Mouse (Mus musculus) CD4-positive, CD25-positive, alpha-beta regulatory T cell, adult 2 months (primary cell): ENCODE results near the gene Cul4a.
"Not testable (repeated sequence)": the region's sequence is repeated elsewhere in the genome, so short reads cannot be mapped to it uniquely, and the experiment has no call there.

Experiments used
- DNase-seq: peaks from one replicate; pipeline ENCODE4 v3.0.0-alpha.2; 2012; ENCODE audit warnings: low read depth, low spot score

Cul4a gene

DNA sequence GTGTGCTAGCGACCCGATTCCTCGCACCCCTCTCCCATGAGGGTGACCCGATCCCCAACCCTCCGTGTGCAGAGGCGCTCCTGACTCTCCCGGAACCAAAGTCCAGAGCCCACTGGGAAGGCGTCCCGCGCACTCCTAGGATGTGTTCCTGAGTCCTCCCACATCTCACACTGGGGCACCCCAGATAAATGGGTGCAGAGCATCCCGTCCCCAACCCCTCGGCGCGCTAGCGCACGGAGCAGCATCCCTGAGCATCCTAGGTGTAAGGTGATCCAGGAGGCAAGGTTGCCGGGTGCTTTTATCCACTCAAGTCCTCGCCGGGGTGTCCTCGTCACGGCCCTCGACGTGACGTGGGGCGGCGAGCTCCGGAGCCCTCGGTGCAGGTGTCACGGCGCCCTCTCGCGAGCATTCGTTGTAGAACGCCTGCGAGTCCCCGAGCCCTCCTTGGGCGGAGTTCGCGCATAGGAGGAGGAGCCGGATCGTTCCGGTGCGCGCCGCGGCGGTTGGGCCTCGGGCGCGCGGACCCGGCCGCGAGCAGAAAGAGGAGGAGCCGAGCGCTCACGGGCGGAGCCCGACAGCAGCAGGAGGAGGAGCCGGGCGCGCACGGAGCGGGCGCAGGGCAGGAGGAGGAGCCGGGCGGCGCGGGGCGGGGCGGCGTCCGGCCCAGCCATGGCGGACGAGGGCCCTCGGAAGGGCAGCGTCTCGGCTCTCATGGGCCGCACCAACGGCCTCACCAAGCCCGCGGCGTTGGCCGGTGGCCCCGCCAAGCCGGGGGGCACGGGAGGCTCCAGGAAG, at the start of gene Cul4a, which contains the start of gene Pcid2:
TSS of gene Cul4a (plus strand) at position 535 of the 795 bp plus-strand sequence.
TSS of gene Pcid2 (minus strand) at position 373 of the 795 bp plus-strand sequence.
- DNase-seq = peak; percentile 100

DNA sequence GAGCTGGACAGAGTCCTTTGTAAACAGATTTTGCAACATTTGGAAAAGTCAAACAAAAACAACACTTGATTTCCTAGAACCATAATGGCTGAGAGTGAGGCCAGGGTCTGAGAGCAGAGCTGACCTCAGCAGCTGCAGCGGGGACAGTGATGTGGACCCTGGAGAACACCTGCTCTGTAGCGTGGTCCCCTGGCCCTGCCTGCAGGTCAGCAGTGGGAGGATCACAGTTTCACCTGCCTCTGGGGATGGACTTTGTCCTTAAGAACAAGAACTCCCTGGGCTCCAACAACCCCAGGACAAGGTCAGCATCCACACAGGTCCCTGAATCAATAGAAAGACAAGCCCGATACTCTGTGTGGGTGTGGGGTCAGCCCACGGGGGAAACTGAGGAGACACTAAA, 48.1 kb upstream of the Cul4a start:
- no peak for DNase-seq

DNA sequence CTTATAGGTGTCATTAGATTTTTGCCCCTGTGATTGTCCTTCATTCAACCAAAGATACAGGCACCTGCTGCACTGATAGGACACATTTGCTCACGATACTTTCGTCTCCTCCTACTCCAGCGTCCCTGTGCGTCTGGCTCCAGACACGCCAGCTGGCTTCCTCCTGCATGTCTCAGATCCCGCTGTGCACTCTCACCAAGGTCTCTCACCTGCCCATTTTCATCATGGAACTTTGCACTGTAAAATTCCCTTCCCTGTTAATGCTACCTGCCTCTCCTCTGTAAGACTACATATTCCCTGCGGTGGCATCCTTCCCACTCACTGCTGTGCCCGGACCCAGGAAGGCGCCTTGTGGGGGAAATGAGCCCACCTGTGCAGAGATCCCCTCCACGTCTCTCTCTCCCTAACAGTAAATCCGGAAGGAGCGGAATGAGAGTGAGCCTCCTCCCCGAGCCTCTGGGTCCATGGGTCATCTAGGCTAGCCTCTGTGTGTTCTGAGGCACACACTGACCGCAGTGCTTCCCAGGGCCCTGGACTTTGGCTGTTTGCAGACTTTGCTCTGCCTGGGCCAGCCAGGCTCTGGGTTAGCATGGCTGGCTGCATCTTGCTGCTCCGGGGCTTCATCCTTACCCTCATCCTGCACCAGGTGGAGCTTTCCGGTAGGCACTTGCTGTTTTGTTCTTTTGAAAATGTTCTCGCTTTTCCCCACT, 44.8 kb upstream of the Cul4a start, which contains the start of gene Proz:
TSS of gene Proz (plus strand) at position 474 of the 710 bp plus-strand sequence.
- no peak for DNase-seq

DNA sequence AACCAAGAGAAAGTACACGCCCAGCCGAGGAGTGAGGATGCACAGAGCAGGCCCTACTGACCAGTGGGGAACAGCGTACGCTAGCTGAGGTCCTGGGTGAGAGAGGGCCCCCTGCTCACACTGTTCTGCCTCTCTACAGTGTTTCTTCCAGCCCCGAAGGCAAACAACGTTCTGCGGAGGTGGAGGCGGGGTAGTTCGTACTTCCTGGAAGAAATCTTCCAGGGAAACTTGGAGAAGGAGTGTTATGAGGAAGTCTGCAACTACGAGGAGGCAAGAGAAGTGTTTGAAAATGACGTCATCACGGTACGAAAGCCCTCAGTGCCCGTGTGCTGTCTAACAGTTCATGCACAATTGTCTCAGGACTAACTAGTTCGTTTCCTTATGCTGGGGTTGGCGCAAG, 42.3 kb upstream of the Cul4a start:
- DNase-seq = no peak

DNA sequence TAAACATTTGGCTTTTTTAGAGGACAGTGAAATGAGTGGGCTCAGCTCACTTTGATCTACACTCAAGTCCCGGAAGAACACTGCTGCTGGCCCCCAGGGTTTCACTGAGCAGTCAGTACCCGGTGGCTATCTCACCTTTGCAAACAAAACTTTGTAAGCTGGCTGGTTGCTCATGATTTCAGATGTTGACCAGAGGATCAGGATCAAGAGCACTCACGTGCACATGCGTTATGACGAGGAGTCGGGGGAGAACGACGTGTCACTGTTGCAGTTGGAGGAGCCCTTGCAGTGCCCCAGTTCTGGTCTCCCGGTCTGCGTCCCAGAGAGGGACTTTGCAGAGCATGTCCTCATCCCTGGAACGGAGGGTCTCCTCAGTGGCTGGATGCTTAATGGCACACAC, 32.2 kb upstream of the Cul4a start:
- DNase-seq = no peak

DNA sequence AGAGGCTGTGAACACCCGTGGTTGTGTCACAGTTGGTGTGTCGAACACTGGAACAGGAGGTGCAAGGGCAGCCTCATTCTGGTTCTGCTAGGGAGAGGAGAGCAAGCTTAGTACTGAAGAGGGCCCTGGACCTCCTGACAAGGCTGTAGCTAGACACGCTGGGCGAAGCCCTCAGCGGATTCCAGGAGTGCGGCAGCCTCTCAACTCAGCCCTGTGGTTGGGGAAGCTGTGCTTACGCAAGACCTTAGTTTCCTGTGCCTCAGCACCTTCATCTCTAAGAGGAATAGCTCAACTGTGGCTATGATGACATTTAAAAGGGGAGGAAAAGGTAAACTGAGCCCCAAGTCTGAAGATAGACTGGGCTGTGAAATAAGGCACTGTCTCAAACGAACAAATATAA, 30.4 kb upstream of the Cul4a start:
- no peak for DNase-seq

DNA sequence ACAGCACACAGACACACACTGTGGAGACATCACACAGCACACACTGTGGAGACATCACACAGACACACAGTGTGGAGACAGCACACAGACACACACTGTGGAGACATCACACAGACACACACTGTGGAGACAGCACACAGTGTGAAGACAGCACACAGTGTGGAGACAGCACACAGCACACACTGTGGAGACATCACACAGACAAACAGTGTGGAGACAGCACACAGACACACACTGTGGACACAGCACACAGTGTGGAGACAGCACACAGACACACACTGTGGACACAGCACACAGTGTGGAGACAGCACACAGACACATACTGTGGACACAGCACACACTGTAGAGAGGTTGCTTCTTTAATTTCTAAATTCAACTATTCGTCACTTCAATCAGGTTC, 29.8 kb upstream of the Cul4a start:
- not testable (repeated sequence) for DNase-seq

DNA sequence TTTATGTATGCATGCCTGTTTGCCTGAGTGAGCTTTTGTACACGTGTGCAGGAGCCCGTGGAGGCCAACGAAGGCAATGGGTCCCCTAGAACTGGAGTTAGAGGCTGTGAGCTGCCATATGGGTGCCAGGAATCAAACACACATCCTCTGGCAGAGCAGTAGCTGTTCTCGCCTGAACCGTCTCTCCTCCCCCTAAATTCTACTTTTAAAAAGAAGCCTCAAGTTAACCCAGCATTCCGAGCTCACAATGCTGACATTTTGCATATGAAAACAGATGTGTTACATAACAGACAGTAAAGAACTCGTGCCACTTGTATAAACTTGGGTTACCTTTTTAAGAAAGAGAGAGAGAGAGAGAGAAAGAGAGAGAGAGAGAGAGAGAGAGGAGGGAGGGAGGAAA, 27.9 kb upstream of the Cul4a start:
- no peak for DNase-seq

DNA sequence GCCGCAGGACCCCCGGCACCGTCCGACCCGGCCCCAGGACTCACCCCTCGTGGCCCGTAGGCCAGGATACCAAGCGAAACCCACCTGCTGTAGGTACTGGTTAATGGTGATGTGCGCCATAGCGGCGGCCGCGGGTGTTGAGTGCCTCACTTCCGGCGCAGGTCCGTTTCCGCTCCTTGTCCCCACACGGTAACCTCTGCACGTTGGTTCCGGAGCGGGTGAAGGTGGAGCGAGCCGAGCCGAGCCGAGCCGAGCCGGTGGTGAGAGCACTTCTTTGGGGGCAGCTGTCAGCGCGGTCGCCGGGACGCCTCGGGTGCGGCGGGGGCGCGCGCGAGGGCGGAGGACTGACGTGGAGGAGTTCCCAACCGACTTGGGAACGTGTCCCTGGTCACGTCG, 732 bp upstream of the Cul4a start:
- peak; percentile 95 for DNase-seq

DNA sequence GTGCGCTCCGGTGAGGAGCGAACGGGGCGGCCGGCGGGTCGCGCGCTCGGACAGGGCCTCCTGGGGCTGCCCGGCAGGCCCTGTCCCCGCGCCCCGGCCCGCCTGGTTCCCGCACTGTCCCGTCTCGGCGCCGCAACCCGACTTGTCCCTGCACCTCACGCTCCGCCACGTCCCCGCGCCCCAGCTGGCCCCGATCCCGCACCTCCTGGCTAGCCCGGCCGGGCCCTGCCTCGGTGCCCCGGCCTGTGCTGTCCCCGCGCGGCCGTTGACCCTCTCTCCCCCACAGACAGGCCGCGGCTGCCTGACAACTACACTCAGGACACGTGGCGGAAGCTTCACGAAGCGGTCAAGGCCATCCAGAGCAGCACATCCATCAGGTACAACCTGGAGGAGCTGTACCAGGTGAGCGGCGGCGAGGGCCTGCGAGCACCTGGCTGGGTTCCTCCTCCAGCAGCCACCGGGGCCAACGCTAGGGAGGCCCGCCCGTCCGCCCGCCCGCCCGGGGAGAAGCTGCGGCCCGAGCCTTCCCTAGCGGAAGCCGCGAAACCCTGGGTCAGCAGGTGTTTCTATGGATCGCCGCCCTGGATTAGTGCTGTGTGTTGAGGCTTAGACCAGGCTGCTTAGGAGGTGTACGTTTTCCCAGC, 609 bp downstream of the Cul4a start:
- no peak for DNase-seq

DNA sequence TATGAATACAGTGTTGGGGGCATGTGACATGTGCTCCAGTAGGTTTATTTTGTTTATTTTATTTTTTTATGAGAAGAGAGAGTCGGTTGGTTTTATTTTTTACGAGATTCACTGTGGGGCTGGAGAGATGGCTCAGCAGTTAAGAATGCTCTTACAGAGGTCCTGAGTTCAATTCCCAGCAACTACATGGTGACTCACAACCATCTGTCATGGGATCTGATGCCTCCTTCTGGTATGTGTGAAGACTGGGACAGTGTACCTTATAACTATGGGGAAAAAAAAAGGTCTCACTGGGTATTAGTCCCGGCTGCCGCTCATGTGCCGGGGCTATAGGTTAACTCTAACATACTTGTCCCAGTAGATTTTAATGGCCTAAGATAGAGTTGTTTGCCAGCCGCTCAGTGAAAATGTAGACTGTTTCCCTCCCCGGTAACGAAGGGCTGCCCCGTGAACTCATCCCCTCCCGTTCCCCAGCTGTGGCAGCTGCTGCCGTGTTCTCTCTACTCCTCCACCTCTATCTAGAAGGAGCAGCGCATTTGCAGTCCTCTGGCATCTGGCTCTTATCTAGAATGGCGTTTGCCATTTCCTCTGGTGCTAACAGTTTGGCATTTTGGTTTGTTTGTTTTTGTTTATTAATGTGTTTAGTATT, 2.7 kb downstream of the Cul4a start:
- no peak for DNase-seq

DNA sequence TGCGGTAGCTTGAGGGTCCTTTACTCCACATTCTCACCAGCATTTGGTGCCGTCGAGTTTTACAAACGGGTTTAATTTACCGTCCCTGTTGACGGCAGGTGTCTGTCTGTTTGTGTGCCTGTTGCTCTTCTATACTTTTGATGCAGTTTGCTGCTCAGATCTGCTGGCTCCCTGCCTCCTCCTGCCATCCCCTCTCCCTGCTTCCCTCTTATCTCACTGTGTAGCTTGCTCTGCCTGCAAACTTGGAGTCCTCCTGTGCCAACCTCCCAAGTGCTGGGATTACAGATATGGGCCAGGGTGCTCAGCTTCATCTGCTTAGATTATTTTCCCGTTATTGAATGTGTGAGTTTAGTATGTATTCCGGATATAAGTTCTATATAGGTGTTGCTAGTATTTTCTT, 3.5 kb downstream of the Cul4a start:
- DNase-seq = no peak

DNA sequence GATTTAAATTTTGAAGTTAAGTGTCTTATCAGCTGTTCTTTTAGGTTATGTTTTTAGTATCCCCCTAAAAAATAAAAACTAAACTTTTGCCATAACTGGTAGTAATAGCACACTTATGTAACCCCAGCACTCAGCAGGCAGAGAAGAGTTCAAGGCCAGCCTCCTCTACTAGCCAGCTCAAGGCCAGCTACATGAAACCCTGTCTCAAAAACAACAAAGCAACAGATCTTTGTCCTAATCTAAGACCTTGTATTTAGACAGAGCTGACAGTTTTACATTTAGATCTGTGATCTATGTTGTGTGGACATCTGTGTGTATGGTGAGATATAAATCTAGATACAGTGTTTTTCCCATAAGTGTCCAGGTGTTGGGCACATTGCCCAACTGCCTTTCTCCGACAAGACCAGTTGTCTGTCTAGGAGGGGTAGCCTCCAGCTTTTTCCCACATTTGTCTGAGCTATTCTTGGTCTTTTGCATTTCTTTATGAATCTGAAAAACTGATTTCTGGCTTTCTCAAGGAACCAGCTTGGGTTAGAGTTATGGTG, 4.1 kb downstream of the Cul4a start:
- DNase-seq = no peak

DNA sequence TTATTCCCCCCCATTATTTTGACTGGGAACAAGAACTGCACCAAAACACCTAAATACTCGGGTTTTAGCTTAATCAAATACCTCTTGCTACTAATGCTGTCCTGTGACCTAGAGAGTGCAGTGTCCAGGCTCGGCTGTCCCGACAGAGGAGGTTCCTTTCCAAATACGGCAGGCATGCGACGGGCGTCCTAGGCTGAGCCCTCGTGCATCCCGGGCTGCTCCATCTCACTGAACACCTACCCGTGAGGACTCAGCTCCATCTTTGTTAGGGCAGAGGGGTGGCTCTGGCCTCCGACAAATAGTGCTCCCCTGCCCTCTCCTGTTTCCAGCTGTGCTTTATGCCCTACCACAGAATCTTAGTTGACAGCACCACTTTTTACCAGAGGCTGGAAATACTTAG, 6.5 kb downstream of the Cul4a start:
- DNase-seq = no peak

DNA sequence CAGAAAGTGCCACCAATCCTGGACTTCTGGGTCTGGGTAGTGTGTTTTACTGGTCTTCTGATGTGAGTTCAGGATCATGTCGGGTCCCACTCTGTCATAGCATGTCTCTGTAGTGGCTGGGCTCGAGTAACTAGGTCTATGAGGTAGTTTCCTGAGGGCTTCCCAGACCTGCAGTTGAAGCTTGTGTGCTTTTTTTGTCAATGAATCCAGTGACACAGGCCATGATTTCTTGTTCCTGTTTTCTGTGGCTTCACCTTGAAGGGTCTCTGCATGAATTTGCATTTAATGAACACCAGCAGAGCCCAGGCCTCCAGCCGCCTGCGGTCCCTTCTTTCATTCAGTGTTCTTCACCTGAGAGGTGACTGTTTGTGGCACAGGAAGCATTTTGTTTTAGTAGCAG, 7.8 kb downstream of the Cul4a start:
- no peak for DNase-seq

DNA sequence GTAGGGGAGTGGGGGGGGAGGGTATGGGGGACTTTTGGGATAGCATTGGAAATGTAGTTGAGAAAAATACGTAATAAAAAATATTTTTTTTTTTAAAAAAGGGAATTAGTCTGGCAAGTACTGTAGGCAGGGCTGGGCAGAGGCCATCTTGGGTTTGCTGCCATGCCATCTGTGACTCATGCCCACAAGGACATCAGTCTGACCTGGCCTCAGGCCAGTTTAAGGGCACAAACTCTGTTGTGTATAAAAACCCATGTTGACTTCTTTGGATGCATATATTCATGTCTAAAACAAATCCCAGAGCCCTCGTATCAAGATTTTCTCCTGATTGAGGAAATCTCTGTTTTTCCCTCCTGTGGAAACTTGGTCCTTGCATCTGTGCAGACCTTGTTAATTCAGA, 11.7 kb downstream of the Cul4a start:
- no peak for DNase-seq

DNA sequence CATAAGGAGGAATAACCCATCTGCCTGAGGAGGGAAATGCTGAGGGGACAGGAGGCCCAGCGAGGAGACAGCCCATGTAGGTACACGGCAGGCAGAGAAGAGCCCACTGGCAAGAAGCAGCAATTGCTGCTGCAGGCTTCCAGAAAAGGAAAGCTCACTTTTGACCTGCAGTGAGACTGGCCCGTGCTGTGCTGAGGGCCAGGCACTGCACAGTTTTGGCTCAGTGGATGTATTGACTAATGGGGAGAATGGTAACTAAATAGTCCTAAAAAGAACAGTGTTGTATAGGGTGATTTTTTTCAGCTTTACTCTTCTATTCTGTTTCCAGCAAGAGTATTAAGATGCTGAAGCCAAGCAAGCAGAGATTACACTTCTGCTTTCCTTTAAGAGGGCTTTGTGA, 13.1 kb downstream of the Cul4a start:
- no peak for DNase-seq

DNA sequence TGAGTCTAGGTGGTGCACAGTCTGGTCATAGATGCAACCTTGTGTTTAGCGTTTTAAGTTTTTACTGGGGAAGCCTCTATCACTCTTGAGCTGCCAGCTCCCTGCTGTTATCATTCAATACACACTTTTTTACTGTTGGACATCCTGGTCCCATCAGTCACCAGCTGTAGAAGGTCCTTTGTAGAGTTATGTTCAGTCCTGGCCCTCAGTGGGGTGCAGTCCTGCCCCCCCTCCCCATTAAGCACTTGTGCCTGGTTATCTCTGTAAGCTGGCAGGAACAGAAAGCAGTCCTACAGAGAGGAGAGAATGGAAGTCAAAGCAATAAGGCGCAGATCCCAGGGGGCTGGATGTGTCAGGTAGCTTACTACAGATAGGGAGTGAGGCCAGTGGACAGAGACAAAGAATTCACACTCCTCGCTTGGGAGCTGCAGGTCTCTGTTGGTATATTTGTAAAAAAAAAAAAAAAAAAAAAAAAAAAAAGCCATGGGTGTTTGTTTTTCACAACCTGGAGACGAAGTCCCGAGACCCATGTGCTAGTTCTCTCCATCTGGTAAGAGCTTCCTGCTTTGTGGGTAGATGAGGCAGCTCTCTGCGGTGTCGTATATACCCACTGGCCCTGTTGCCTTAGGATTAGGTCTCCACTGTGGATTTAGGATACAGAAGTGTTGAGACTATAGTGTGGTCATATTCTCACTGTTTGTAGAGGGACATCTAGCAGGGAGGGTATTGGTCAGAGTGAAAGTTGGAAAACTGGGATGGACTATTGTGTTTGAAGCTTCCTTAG, 15.7 kb downstream of the Cul4a start:
- DNase-seq = no peak

DNA sequence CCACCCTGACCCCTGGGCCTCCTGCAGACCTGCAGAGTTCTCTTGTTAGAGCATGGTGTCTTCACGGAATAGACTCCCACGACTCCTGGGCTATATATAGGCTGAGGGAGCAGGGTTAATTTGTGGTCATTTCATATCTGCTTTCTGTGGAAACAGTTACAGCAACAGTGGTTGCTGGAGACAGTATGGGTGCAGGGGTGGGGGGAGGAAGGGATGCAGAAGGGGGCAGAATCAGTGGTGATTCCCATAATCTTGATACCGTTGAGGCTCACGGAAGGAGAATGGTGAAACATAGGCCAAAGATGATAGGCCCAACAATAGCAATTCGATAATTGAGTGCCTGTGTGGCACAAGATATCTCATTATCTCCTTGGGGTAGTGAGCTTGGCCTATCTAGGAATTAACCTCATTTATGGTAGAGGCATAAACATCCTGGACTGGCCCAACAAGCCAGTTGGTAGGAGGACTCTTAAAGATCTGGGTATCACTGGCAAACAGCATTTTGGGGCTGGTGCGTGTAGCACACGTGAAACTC, 17.5 kb downstream of the Cul4a start:
- DNase-seq = no peak

DNA sequence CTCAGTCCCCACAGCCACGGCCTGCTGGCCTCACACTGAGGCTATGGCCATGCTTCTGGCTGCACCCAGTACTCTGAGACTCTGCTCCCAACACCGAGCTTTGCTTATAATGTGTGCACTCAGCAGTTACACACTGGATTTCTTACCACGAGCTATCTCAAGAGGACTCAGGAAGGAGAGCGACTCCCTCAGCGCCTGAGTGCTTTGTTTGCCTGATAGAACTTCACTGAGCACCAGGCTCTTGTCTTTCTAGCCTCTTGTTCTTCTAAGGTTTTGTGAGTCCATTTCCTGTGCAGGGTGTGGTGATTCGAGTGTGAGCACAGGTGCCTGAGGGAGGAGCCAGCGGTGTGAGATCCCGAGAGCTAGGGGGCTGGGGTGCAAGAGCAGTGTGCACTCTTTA, 19.5 kb downstream of the Cul4a start:
- DNase-seq = no peak

DNA sequence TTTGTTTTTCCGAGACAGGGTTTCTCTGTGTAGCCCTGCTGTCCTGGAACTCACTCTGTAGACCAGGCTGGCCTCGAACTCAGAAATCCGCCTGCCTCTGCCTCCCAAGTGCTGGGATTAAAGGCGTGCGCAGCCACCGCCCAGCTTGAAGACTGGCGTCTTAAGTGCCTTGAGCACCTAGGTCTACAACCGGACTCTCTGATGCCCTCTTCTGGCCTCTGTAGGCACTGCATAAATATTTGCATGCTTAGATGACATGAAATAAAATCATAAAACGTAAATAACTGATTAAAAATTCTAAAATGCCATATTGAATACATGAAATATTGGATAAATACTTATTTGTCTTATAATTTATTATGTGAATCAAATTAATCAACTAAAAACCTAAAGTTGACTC, 26.8 kb downstream of the Cul4a start:
- DNase-seq = peak; percentile 81
